Mouse (Mus musculus) heart, adult 2 months (tissue): ENCODE results near the gene H1f0. TPM values are rescaled to one million over a fixed set of nuclear protein-coding genes. Genes with fewer than 3 reads are reported as not detected.

Experiments used
- DNase-seq, 2 experiments: peaks; one replicate each; pipeline ENCODE4 v3.0.0; 2021
- H3K27ac ChIP-seq: fragments of 200-600 bp; 2 replicates; pipeline ENCODE4 v1.8.1; 2022
- H3K27me3 ChIP-seq: fragments of 200-500 bp; 2 replicates; pipeline ENCODE4 v1.6.1; 2012; ENCODE audit warnings: mild to moderate bottlenecking, low read length, inconsistent platforms, mixed read lengths; ENCODE audit not compliant: control insufficient read depth, insufficient read depth
- H3K36me3 ChIP-seq: fragments of 200-500 bp; 2 replicates; pipeline ENCODE4 v1.6.1; 2012; ENCODE audit warnings: low read length, inconsistent platforms; ENCODE audit not compliant: control insufficient read depth, insufficient read depth
- H3K4me1 ChIP-seq: fragments of 200-500 bp; 2 replicates; pipeline ENCODE4 v1.6.1; 2011; ENCODE audit warnings: low read length; ENCODE audit not compliant: control insufficient read depth, insufficient read depth
- H3K4me3 ChIP-seq: fragments of 200-600 bp; 2 replicates; pipeline ENCODE4 v1.8.1; 2022
- H3K79me2 ChIP-seq: fragments of 200-500 bp; replicated peaks from 2 replicates; pipeline ENCODE4 v1.6.1; 2012; ENCODE audit warnings: mild to moderate bottlenecking, inconsistent platforms, low read length, moderate library complexity, mixed read lengths; ENCODE audit not compliant: control insufficient read depth, insufficient read depth
- H3K9ac ChIP-seq: fragments of 200-500 bp; 2 replicates; pipeline ENCODE4 v1.6.1; 2012; ENCODE audit warnings: low read depth, mild to moderate bottlenecking, control low read depth, inconsistent platforms, low read length, mixed read lengths
- CTCF ChIP-seq: fragments of 200-600 bp; IDR thresholded peaks from 2 replicates; pipeline ENCODE4 v1.8.1; 2022; ENCODE audit warnings: antibody characterized with exemption, mild to moderate bottlenecking, moderate library complexity
- EP300 ChIP-seq: fragments of 200-500 bp; IDR thresholded peaks from 2 replicates; pipeline ENCODE4 v1.6.1; 2011; ENCODE audit warnings: low read depth, low read length, control low read depth; ENCODE audit not compliant: insufficient read depth
- POLR2A ChIP-seq: fragments of 200-500 bp; IDR thresholded peaks from 2 replicates; pipeline ENCODE4 v1.6.1; 2011; ENCODE audit warnings: mild to moderate bottlenecking, low read depth, low read length, control low read depth; ENCODE audit not compliant: insufficient read depth
- WGBS: fragments of 180-500 bp; shearing (Covaris S2); methylation state at CpG from one replicate; pipeline ENCODE4 v1.1.7; 2018; 5-methylcytosine and 5-hydroxymethylcytosine counted together
- intact Hi-C: fragments of 180-260 bp; cut with DNase I; formaldehyde crosslinking; loops from one replicate; pipeline ENCODE4 v1.15.1; 2025
- polyA plus RNA-seq: library from polyadenylated mRNA; depleted of rRNA; stranded (reverse); fragments of >200 nt; gene quantifications from 2 replicates; pipeline ENCODE4 v1.2.3, GENCODE M21; 2012
- total RNA-seq, 2 experiments: library from RNA; stranded (reverse); gene quantifications; 2 replicates each; pipeline ENCODE4 v1.2.3; 2021

Gene H1f0
- total and polyA plus RNA-seq, 3 experiments: 54.2 to 82.4 (median 73.3) TPM

DNA sequence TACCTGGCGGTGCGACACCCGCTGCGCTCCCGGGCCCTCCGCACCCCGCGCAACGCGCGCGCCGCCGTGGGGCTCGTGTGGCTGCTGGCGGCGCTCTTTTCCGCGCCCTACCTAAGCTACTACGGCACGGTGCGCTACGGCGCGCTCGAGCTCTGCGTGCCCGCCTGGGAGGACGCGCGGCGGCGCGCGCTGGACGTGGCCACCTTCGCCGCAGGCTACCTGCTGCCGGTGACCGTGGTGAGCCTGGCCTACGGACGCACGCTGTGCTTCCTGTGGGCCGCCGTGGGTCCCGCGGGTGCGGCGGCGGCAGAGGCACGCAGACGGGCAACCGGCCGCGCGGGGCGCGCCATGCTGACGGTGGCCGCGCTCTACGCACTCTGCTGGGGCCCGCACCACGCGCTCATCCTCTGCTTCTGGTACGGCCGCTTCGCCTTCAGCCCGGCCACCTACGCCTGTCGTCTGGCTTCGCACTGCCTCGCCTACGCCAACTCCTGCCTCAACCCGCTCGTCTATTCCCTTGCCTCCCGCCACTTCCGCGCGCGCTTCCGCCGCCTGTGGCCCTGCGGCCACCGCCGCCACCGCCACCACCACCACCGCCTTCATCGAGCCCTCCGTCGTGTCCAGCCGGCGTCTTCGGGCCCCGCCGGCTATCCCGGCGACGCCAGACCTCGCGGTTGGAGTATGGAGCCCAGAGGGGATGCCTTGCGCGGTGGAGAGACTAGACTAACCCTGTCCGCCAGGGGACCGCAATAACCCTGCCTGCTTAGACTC, 14.7 kb downstream of the H1f0 start:
- no peak overlapping the region for H3K27ac ChIP-seq
- H3K4me3 ChIP-seq: peak overlapping the region; percentile 46
- DNase-seq: no peak
- intact Hi-C loops: no loop called here
- H3K4me1 ChIP-seq: peaks cover 3% of the 10 kb centered on the region
- H3K36me3 ChIP-seq: no peaks in the 10 kb centered on the region
- H3K79me2 ChIP-seq: no peaks in the 10 kb centered on the region
- H3K9ac ChIP-seq: peak overlapping the region; percentile 44
- peaks cover 14% of the 10 kb centered on the region for H3K27me3 ChIP-seq
- TF ChIP-seq EP300 (no peak), POLR2A (no peak), CTCF (no peak)
- WGBS: 1% methylated on average over 97 of the region's 105 CpGs

DNA sequence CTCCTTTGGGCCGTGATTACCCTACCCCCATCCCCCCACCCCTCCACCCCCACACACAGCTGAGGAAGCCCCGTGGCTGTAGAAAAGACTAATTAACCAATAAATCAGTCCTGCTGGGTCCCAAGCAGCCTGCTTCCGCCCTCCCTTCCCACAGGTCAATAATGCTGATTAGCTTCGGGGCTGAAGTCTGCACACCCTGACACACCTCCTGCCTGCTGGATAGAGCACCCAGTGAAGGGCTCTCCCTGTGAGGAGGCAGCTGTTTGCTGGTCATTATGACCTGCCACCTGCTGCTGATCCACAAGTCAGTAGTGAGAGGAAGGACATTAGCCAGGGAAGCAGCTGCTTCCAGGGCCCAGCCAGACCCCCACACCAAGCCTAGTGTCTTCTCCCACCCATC, 16.6 kb downstream of the H1f0 start:
- no peak for DNase-seq
- TF ChIP-seq CTCF: no peak
- 51% methylated on average over 4 of the region's 4 CpGs for WGBS
- Histone ChIP-seq H3K27me3 (peaks cover 14% of the 10 kb centered on the region), H3K4me3 (no peak overlapping the region), H3K79me2 (no peaks in the 10 kb centered on the region), H3K36me3 (no peaks in the 10 kb centered on the region), H3K4me1 (no peaks in the 10 kb centered on the region), H3K27ac (no peak overlapping the region), H3K9ac (no peak overlapping the region)
- intact Hi-C loops: no loop called here

DNA sequence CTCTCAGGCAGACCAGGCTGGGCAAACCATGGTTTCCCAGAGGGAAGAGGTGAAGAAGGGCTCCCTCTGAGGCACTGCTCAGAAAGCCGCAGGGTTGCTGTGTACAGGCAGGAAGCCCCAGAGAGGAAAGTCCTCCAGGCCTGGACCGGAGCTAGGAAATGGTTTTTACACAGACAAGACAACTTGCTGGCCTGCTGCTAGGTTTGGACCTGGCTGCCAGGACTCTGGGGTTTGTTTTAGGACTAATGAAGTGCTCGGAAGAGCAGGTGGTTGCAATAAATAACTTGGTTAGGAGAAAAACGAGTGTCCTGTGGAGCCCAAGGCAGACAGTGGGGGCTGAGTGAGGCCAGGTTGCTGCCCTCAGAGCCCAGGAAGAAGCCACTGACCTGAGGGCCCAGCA, 19.9 kb downstream of the H1f0 start:
- no peak for DNase-seq
- Histone ChIP-seq H3K4me3 (no peak overlapping the region), H3K36me3 (no peaks in the 10 kb centered on the region), H3K9ac (no peak overlapping the region), H3K27me3 (no peaks in the 10 kb centered on the region), H3K27ac (no peak overlapping the region), H3K4me1 (no peaks in the 10 kb centered on the region), H3K79me2 (no peaks in the 10 kb centered on the region)
- 48% methylated on average over 4 of the region's 4 CpGs for WGBS
- TF ChIP-seq CTCF (no peak), POLR2A (no peak), EP300 (no peak)
- intact Hi-C loops: no loop called here

DNA sequence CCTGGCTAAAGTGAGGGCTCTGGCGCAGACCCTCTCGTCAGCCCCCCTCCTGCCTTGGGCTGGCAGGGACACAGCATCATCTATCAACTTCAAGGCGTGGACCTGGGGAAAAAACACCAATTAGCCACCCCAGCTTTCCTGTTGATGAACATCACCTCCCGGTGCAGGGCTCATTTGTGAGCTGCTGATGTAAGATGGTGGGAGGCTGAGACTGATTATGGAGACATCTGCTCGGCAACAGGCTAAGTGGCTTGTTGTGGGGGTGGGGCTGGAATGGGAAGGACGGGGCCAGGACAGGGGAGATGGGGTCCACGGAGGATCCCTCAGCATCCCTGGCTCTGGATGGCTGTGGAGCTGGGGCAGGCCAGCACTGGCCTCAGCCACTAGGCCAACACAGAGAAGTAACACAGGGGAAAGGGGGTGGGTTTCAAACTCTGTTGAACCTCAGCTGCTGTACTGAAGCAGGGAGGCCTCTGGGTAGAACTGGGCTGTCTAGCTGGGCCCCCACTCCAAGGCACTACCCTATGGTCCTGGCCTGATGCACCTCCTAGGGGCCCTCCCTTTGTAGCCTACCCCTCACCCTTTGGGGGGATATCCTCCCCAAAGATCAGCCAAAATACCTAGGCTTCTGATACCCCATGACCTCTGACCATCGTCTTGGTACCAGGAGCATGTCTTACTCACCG, 22.1 kb downstream of the H1f0 start:
- no peaks in the 10 kb centered on the region for H3K4me1 ChIP-seq
- no peaks in the 10 kb centered on the region for H3K36me3 ChIP-seq
- no peaks in the 10 kb centered on the region for H3K27me3 ChIP-seq
- intact Hi-C loops: no loop called here
- TF ChIP-seq POLR2A: no peak
- TF ChIP-seq EP300: no peak
- no peak for TF ChIP-seq CTCF
- H3K9ac ChIP-seq: no peak overlapping the region
- 57% methylated on average over 9 of the region's 9 CpGs for WGBS
- H3K79me2 ChIP-seq: no peaks in the 10 kb centered on the region
- no peak for DNase-seq
- H3K27ac ChIP-seq: no peak overlapping the region
- H3K4me3 ChIP-seq: no peak overlapping the region

DNA sequence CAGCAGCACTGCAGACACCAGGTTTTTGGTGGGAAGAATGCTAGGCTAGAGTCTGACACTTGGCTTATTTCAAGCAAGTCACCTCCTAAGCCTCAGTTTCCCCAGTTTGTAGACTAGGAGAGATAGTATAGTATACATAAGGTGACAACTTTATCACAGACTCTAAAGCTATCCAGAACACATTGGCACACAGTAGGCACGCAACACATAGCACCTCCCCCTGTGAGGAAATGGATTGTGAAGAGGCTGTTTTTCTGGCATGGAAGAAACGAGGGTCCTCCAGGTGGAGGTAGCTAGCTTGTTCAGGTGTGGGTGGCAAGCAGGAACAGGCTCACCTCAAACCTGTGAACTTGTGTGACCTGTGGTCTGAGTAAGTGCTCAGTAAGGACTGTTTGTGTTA, 22.7 kb downstream of the H1f0 start:
- H3K27me3 ChIP-seq: no peaks in the 10 kb centered on the region
- no peak for DNase-seq
- no peaks in the 10 kb centered on the region for H3K36me3 ChIP-seq
- no peaks in the 10 kb centered on the region for H3K79me2 ChIP-seq
- no peak overlapping the region for H3K9ac ChIP-seq
- 74% methylated on average over 2 of the region's 2 CpGs for whole genome bisulfite sequencing
- intact Hi-C loops: no loop called here
- TF ChIP-seq POLR2A (no peak), EP300 (no peak), CTCF (no peak)
- H3K4me3 ChIP-seq: no peak overlapping the region
- H3K27ac ChIP-seq: no peak overlapping the region
- no peaks in the 10 kb centered on the region for H3K4me1 ChIP-seq

DNA sequence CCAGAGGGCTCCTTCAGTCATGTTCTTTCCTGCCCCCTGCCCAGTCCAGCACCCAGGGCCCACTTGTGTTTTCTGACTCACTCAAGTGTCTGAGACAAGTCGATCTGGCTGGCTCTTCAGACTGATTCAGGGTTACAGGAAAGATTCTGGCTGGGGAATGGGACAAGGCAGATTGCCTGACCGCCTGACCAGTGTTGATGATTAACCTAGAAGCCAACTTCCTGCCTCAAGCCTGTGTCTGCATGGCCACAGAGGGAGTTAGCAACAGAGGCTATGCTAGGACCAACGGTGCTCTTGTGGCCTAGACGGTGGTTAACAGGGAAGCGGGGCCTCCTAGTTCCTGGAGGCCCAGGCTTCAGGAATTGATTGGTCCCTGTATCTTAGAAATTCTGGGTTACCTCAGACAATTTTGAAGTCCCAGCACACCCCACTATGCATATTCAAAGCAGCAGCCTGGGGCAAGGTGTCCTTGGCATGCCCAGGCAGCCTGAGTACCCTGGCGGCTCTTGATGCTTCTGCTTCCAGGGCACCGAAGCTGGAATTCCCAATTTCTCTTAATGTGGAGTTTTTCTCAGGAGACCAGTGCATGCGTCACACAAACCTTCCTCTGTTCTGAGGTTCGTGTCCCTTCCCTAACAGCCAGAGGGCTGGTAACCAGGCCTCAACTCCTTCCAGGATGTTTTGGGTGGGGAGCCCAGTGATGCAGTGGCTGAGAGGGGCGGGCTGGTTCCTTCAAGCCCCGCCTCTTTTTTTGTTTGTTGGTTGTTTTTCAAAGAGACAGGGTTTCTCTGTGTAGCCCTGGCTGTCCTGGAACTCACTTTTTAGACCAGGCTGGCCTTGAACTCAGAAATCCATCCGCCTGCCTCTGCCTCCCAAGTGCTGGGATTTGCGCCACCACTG, 23.5 kb downstream of the H1f0 start:
- 65% methylated on average over 13 of the region's 13 CpGs for WGBS
- Histone ChIP-seq H3K9ac (no peak overlapping the region), H3K79me2 (no peaks in the 10 kb centered on the region), H3K27ac (no peak overlapping the region), H3K4me3 (no peak overlapping the region), H3K27me3 (no peaks in the 10 kb centered on the region), H3K36me3 (no peaks in the 10 kb centered on the region), H3K4me1 (no peaks in the 10 kb centered on the region)
- intact Hi-C loops: no loop called here
- TF ChIP-seq POLR2A: no peak
- TF ChIP-seq EP300: no peak
- TF ChIP-seq CTCF: no peak
- DNase-seq: no peak
